Mouse (Mus musculus): ENCODE data around the gene Fbl.

DNA sequence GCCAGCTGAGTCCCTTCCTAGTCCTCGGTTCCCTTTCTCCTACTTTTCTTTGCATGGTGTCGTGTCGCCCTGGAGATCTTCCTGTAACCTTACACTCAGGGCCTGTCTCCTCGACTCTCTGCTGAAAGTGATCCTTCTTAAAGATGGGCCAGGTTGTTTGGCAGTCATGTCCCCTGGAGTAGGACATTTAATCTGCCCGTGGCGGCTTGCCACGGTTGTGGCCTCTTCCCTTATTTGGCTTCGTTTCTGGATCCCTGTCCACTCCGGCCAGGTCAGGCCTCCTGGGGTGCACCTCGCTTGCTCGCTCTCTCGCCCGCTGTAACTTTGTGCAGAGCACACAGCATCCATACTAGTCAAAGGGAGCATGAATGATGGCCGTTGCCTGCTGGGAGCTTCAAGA lies 27.0 kb downstream of the Fbl start:
- TF ChIP-seq CTCF (IDR thresholded peaks at IDR 0.05; ENCODE audit: extremely low read depth, insufficient read length, insufficient replicate concordance, low read depth, low read length) = no peak
- TF ChIP-seq POLR2A (IDR thresholded peaks at IDR 0.05; ENCODE audit: low read depth, low read length) = no peak

Measured in small intestine, adult 2 months (tissue).